Mouse (Mus musculus): ENCODE measurements around the gene Zfp207. TPM values are rescaled to one million over a fixed set of nuclear protein-coding genes. Genes with fewer than 3 reads are reported as not detected.

Zfp207 gene
- total and polyA plus RNA-seq, 3 experiments, result 137 to 296 (median 231) TPM

GRCm38 (mm10) chr11:80354832-80355231 lies 28.2 kb upstream of the Zfp207 start:
- Histone ChIP-seq H3K4me3 (replicated peaks in 1 of 3; ENCODE audit: low read depth in 2 of 3, low read length in 2 of 3, poor library complexity in 1 of 3) (no peak overlapping the region), H3K4me2 (ENCODE audit: insufficient read depth, low read depth, poor library complexity, severe bottlenecking) (peak overlapping the region; percentile 31; the same call in 1 of the 2 replicates), H3K27me3 (replicated peaks) (no peaks in the 10 kb centered on the region), H3K27ac (ENCODE audit: insufficient read depth, low read depth) (no peak overlapping the region), H3K4me1 (ENCODE audit: control insufficient read depth in 1 of 2, insufficient read depth in 2 of 2) (peaks cover 6 to 22% of the 10 kb centered on the region in 2 experiments), H3K36me3 (replicated peaks in 1 of 2; ENCODE audit: control insufficient read depth in 1 of 2, insufficient read depth in 1 of 2, low read length in 1 of 2) (peaks cover 0 to 24% of the 10 kb centered on the region in 2 experiments), H3K79me2 (replicated peaks; ENCODE audit: control insufficient read depth, extremely low read depth, insufficient read depth, poor library complexity, severe bottlenecking) (no peaks in the 10 kb centered on the region), H3K9ac (ENCODE audit: insufficient read depth, low read depth) (no peak overlapping the region), H3K9me3 (replicated peaks; ENCODE audit: low read length) (no peaks in the 10 kb centered on the region)
- 0 out of 2 replicates have a peak, but pooled peaks have one; percentile 29 for TF ChIP-seq MAZ (IDR thresholded peaks at IDR 0.05; ENCODE audit: low read depth, low read length)
- 0 out of 2 replicates have a peak, but pooled peaks have one; percentile 50 for TF ChIP-seq MEF2A (IDR thresholded peaks at IDR 0.05; ENCODE audit: borderline replicate concordance, low read depth, low read length)
- TF ChIP-seq KAT2A (IDR thresholded peaks at IDR 0.05; ENCODE audit: insufficient replicate concordance, low read length), result no peak
- no peak for TF ChIP-seq MXI1 (IDR thresholded peaks at IDR 0.05; ENCODE audit: low read depth, low read length)
- TF ChIP-seq E2F4 (IDR thresholded peaks at IDR 0.05; ENCODE audit: insufficient replicate concordance, low read depth, low read length), result no peak
- TF ChIP-seq MAX (IDR thresholded peaks at IDR 0.05; ENCODE audit: low read length), result peak; percentile 60
- 0 out of 2 replicates have a peak, but pooled peaks have one; percentile 2 for TF ChIP-seq ZC3H11A (IDR thresholded peaks at IDR 0.05; ENCODE audit: low read depth, low read length)
- TF ChIP-seq ELF1 (IDR thresholded peaks at IDR 0.05; ENCODE audit: low read depth, low read length), result peak; percentile 73
- TF ChIP-seq SIN3A (IDR thresholded peaks at IDR 0.05; ENCODE audit: low read length), result peak; percentile 64; the same call in 1 of the 2 replicates
- peak; percentile 85 for TF ChIP-seq IRF4 (IDR thresholded peaks at IDR 0.05; ENCODE audit: low read depth, low read length)
- TF ChIP-seq JUND (conservative IDR thresholded peaks at IDR 0.05; ENCODE audit: low read depth, low read length), result peak; percentile 52
- peak; percentile 32; the same call in 1 of the 2 replicates for TF ChIP-seq CHD2 (IDR thresholded peaks at IDR 0.05; ENCODE audit: low read length)
- TF ChIP-seq PAX5 (IDR thresholded peaks at IDR 0.05; ENCODE audit: low read length), result no peak
- no peak for TF ChIP-seq POLR2AphosphoS2 (IDR thresholded peaks at IDR 0.05; ENCODE audit: low read depth, low read length)
- peak; percentile 48 for TF ChIP-seq SMC3 (IDR thresholded peaks at IDR 0.05; ENCODE audit: low read depth, low read length)
- TF ChIP-seq HCFC1 (IDR thresholded peaks at IDR 0.05; ENCODE audit: low read depth, low read length), result peak; percentile 29; the same call in 1 of the 2 replicates
- TF ChIP-seq ZKSCAN1 (IDR thresholded peaks at IDR 0.05; ENCODE audit: borderline replicate concordance, low read depth, low read length), result no peak
- peak; percentile 57 for TF ChIP-seq RAD21 (IDR thresholded peaks at IDR 0.05; ENCODE audit: low read depth, low read length)
- TF ChIP-seq TBP (conservative IDR thresholded peaks at IDR 0.05; ENCODE audit: low read depth, low read length), result no peak
- no peak for TF ChIP-seq ZMIZ1 (IDR thresholded peaks at IDR 0.05; ENCODE audit: low read depth, low read length)
- 0 out of 2 replicates have a peak, but pooled peaks have one; percentile 36 for TF ChIP-seq MYC (IDR thresholded peaks at IDR 0.05; ENCODE audit: low read depth, low read length)
- peak; percentile 47 for TF ChIP-seq ETS1 (conservative IDR thresholded peaks at IDR 0.05; ENCODE audit: low read depth, low read length)
- TF ChIP-seq CTCF (conservative IDR thresholded peaks at IDR 0.05 in 1 of 2, IDR thresholded peaks at IDR 0.05 in 1 of 2; ENCODE audit: low read depth in 2 of 2, low read length in 2 of 2), result peak in 1 of 2 experiments; percentile 72; a peak in 2 of 4 replicates
- peak; percentile 74 for TF ChIP-seq EP300 (IDR thresholded peaks at IDR 0.05; ENCODE audit: low read length)
- TF ChIP-seq NRF1 (IDR thresholded peaks at IDR 0.05; ENCODE audit: low read depth, low read length), result no peak
- peak; percentile 40; the same call in 1 of the 2 replicates for TF ChIP-seq TCF12 (IDR thresholded peaks at IDR 0.05; ENCODE audit: low read depth, low read length)
- peak; percentile 77 for TF ChIP-seq RCOR1 (conservative IDR thresholded peaks at IDR 0.05; ENCODE audit: low read depth, low read length)
- in situ Hi-C loops (cut with MboI; ENCODE audit: low pct_ligation_motif_present, low pct_unique_long_range_greater_than_20kb, low sequenced_read_pairs), result no loop called here
- dilution Hi-C loops (cut with MboI; ENCODE audit: extremely low pct_ligation_motif_present, extremely low pct_unique_long_range_greater_than_20kb, low sequenced_read_pairs), result no loop called here
- peak; percentile 88 for DNase-seq (ENCODE audit: extremely low read depth)
